Mouse (Mus musculus): Measurements from ENCODE around the gene Lacc1. TPM values are rescaled to one million over a fixed set of nuclear protein-coding genes. Genes with fewer than 3 reads are reported as not detected.

Gene Lacc1
- polyA plus RNA-seq, 2 experiments: 4.0 to 5.3 TPM

GRCm38 (mm10) chr14:76981176-76981575 lies 55.5 kb downstream of the Lacc1 start:
- no peak overlapping the region for H3K4me2 ChIP-seq (ENCODE audit: low read depth)
- no peak overlapping the region for H3K9ac ChIP-seq (replicated peaks)
- ATAC-seq (ENCODE audit: insufficient read depth) (no peak), DNase-seq (ENCODE audit: low read depth in 3 of 3, low spot score in 3 of 3) (no peak)
- WGBS (ENCODE audit: insufficient replicate concordance): 80% methylated on average over 4 of the region's 4 CpGs
- H3K27ac ChIP-seq: no peak overlapping the region
- H3K27me3 ChIP-seq (ENCODE audit: control insufficient read depth, insufficient read depth, low read length): no peaks in the 10 kb centered on the region
- no peak overlapping the region for H3K4me3 ChIP-seq (ENCODE audit: insufficient read depth in 1 of 2, low read depth in 2 of 2, low read length in 2 of 2)
- H3K4me1 ChIP-seq (replicated peaks; ENCODE audit: control insufficient read depth in 2 of 2, insufficient read depth in 2 of 2, low read length in 1 of 2): no peaks in the 10 kb centered on the region
- H3K36me3 ChIP-seq (replicated peaks; ENCODE audit: control insufficient read depth, insufficient read depth, low read depth): no peaks in the 10 kb centered on the region
- no peaks in the 10 kb centered on the region for H3K9me3 ChIP-seq (ENCODE audit: control insufficient read depth, low read length)
- TF ChIP-seq CTCF (IDR thresholded peaks at IDR 0.05; ENCODE audit: low read depth): no peak
- TF ChIP-seq EP300 (IDR thresholded peaks at IDR 0.05; ENCODE audit: low read depth): no peak

DNA sequence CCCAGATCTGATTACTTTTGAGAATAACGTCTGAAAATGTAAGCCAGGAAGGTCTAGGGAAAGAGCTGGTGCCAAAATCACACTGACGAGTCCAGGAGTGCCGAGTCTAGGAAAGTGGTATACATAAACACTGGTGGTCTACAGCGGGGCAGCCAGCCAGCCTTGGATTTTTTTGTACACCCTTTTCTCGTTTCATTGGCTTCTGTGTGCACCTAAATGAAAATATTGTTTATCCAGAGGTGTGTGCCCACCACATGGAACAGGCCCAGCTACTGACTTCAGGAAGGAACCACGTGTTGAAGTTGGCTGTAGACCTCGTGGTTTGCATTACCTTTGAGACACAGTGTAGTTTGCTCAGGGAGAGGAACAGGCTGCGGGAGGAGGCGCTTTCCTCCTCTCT lies 57.1 kb downstream of the Lacc1 start:
- no peak for TF ChIP-seq EP300 (IDR thresholded peaks at IDR 0.05; ENCODE audit: low read depth)
- TF ChIP-seq CTCF (IDR thresholded peaks at IDR 0.05; ENCODE audit: low read depth): no peak
- Histone ChIP-seq H3K4me2 (ENCODE audit: low read depth) (no peak overlapping the region), H3K9ac (replicated peaks) (no peak overlapping the region), H3K27me3 (ENCODE audit: control insufficient read depth, insufficient read depth, low read length) (no peaks in the 10 kb centered on the region), H3K4me3 (ENCODE audit: insufficient read depth in 1 of 2, low read depth in 2 of 2, low read length in 2 of 2) (no peak overlapping the region), H3K9me3 (ENCODE audit: control insufficient read depth, low read length) (no peaks in the 10 kb centered on the region), H3K27ac (no peak overlapping the region), H3K4me1 (replicated peaks; ENCODE audit: control insufficient read depth in 2 of 2, insufficient read depth in 2 of 2, low read length in 1 of 2) (no peaks in the 10 kb centered on the region), H3K36me3 (replicated peaks; ENCODE audit: control insufficient read depth, insufficient read depth, low read depth) (no peaks in the 10 kb centered on the region)
- WGBS (ENCODE audit: insufficient replicate concordance): 57% methylated on average over 9 of the region's 9 CpGs
- no peak for DNase-seq (ENCODE audit: low read depth in 3 of 3, low spot score in 3 of 3)
- no peak for ATAC-seq (ENCODE audit: insufficient read depth)

Other genes with a start within 250 kb of the Lacc1 start
- 0.57 and 0.75 TPM in 2 replicates for gene Ccdc122, start 132 bp downstream of the Lacc1 start, polyA plus RNA-seq (2012; rRNA removed)
- gene Ccdc122, start 132 bp downstream of the Lacc1 start, polyA plus RNA-seq (2014; fragmentation: Nextera tagmentation; extraction: Ambion mirVana): 1.4 and 1.8 TPM in 2 replicates
- gene Enox1, start 119.9 kb upstream of the Lacc1 start, polyA plus RNA-seq (2012; rRNA removed): 0.03 and 0.07 TPM in 2 replicates
- 0.10 and 0.15 TPM in 2 replicates for gene Enox1, start 119.9 kb upstream of the Lacc1 start, polyA plus RNA-seq (2014; fragmentation: Nextera tagmentation; extraction: Ambion mirVana)